Mouse (Mus musculus) forebrain, postnatal 0 days (tissue): ENCODE measurements around the gene Guca1b. TPM values are rescaled to one million over a fixed set of nuclear protein-coding genes. Genes with fewer than 3 reads are reported as not detected.
A peak's percentile ranks its signal among the peaks of the same experiment; 100 is the strongest.
"Not testable (repeated sequence)": the region's sequence is repeated elsewhere in the genome, so short reads cannot be mapped to it uniquely, and the experiment has no call there.

Source experiments
- ATAC-seq: fragments of 200-750 bp; cut with Nextera tagmentation; 2 replicates; pipeline ENCODE4 v1.8.0; 2017; ENCODE audit warnings: mild to moderate bottlenecking, moderate library complexity
- DNase-seq: peaks from one replicate; pipeline ENCODE4 v3.0.0-alpha.2; 2015
- H3K27ac ChIP-seq: fragments of 300-500 bp; sonication (generic); 2 replicates; pipeline ENCODE4 v1.5.1; 2014; ENCODE audit warnings: low read depth, mild to moderate bottlenecking, antibody characterized with exemption, low read length, moderate library complexity, mixed read lengths
- H3K27me3 ChIP-seq: fragments of 300-500 bp; sonication (generic); 2 replicates; pipeline ENCODE4 v1.6.1; 2014; ENCODE audit warnings: mild to moderate bottlenecking, low read length, mixed read lengths; ENCODE audit not compliant: insufficient read depth
- H3K36me3 ChIP-seq: fragments of 300-500 bp; sonication (generic); 2 replicates; pipeline ENCODE4 v1.6.1; 2014; ENCODE audit warnings: mild to moderate bottlenecking, moderate library complexity; ENCODE audit not compliant: insufficient read depth
- H3K4me1 ChIP-seq: fragments of 300-500 bp; sonication (generic); 2 replicates; pipeline ENCODE4 v1.6.1; 2014; ENCODE audit warnings: antibody characterized with exemption; ENCODE audit not compliant: insufficient read depth
- H3K4me2 ChIP-seq: fragments of 300-500 bp; sonication (generic); 2 replicates; pipeline ENCODE4 v1.6.1; 2014; ENCODE audit warnings: low read depth, mild to moderate bottlenecking, moderate library complexity
- H3K4me3 ChIP-seq: fragments of 300-500 bp; sonication (generic); 2 replicates; pipeline ENCODE4 v1.5.1; 2014; ENCODE audit warnings: low read depth, low read length, mixed read lengths
- H3K9ac ChIP-seq: fragments of 300-500 bp; sonication (generic); 2 replicates; pipeline ENCODE4 v1.6.1; 2014; ENCODE audit warnings: mild to moderate bottlenecking
- H3K9me3 ChIP-seq: fragments of 300-500 bp; sonication (generic); 2 replicates; pipeline ENCODE4 v1.6.1; 2016; ENCODE audit warnings: low read length
- CTCF ChIP-seq: sonication (generic); IDR thresholded peaks from 2 replicates; pipeline ENCODE4 v1.5.1; 2016; ENCODE audit warnings: antibody characterized with exemption, control low read depth, low read depth
- WGBS: fragments of 180-500 bp; shearing (Covaris S2); extraction: QIAGEN DNeasy Blood & Tissue Kit; methylation state at CpG from one replicate; pipeline ENCODE4 v1.1.7; 2014; 5-methylcytosine and 5-hydroxymethylcytosine counted together
- polyA plus RNA-seq: library from polyadenylated mRNA; unstranded; fragments of >200 nt; fragmentation: Nextera tagmentation; extraction: Ambion mirVana; gene quantifications from 2 replicates; pipeline ENCODE4 v1.2.1, GENCODE M21; 2015
- total RNA-seq: library from RNA; depleted of rRNA; stranded (reverse); fragments of >200 nt; gene quantifications from 2 replicates; pipeline ENCODE4 v1.2.3, GENCODE M21; 2014

The Guca1b gene
- total and polyA plus RNA-seq, 2 experiments from 2014 or later = 0.18 to 0.33 TPM

DNA sequence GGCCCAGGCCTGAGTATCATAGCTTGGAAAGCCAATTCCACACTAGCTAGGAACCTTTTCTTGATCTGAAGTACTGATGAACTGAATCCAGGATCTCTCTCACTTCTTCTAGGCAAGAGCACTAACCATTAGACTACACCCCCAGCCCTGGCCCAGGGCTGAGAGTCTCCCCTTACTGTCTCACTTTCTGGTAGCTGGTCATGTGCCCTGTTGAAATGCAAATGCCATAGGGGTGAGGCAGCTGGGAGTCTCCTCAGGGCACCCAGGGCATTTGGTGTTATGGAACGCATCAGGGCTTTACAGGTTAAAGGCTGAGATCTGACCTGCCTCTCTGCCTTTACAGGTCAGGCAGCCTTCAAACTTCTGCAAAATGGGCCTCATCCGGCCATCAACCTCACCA lies 35.0 kb downstream of the Guca1b start:
- 79% methylated on average over 2 of the region's 2 CpGs for WGBS
- H3K4me1 ChIP-seq = no peaks in the 10 kb centered on the region
- H3K27ac ChIP-seq = no peak overlapping the region
- H3K27me3 ChIP-seq = no peaks in the 10 kb centered on the region
- no peak overlapping the region for H3K4me3 ChIP-seq
- DNase-seq (no peak), ATAC-seq (no peak)
- H3K36me3 ChIP-seq = no peaks in the 10 kb centered on the region
- no peak overlapping the region for H3K4me2 ChIP-seq
- TF ChIP-seq CTCF = no peak
- no peaks in the 10 kb centered on the region for H3K9me3 ChIP-seq
- H3K9ac ChIP-seq = no peak overlapping the region

- 89% methylated on average over 3 of the region's 3 CpGs for WGBS
- Histone ChIP-seq H3K36me3 (no peaks in the 10 kb centered on the region), H3K4me3 (no peak overlapping the region), H3K27ac (no peak overlapping the region), H3K4me1 (no peaks in the 10 kb centered on the region), H3K4me2 (no peak overlapping the region), H3K9ac (no peak overlapping the region), H3K9me3 (no peaks in the 10 kb centered on the region), H3K27me3 (no peaks in the 10 kb centered on the region)
- TF ChIP-seq CTCF = no peak
- ATAC-seq (no peak), DNase-seq (no peak)
Measured at GRCm38 (mm10) chr17:47421566-47421965, 36.4 kb downstream of the Guca1b start.

GRCm38 (mm10) chr17:47422616-47423015 lies 37.4 kb downstream of the Guca1b start:
- H3K4me1 ChIP-seq, H3K4me3 ChIP-seq, H3K36me3 ChIP-seq, DNase-seq, H3K9ac ChIP-seq, H3K4me2 ChIP-seq, H3K27ac ChIP-seq, H3K27me3 ChIP-seq, ATAC-seq, H3K9me3 ChIP-seq: not testable (repeated sequence)
- WGBS = 93% methylated on average over 1 of the region's 1 CpGs

DNA sequence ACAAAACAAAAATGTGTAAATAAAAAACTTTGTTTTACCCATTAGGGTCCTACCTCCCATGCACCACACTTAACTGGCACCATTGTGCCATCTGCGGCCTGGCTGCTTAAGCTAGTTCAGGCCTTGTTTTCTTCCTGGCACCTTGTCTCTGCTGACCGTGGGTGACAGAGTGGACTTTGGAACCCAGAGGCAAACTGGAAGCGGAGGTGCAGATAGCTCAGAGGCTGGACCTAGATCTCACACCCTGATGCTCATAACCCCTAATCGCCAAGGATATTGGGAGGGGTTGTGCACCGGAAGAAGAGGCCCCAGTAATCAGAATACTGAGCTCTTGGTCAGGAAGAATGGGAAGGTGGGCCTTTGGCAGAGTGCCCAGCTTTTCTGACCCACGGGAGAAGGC lies 39.0 kb downstream of the Guca1b start:
- WGBS = 64% methylated on average over 6 of the region's 6 CpGs
- Histone ChIP-seq H3K36me3 (no peaks in the 10 kb centered on the region), H3K4me2 (no peak overlapping the region), H3K9ac (no peak overlapping the region), H3K9me3 (no peaks in the 10 kb centered on the region), H3K27me3 (no peaks in the 10 kb centered on the region), H3K4me1 (no peaks in the 10 kb centered on the region), H3K4me3 (no peak overlapping the region), H3K27ac (no peak overlapping the region)
- DNase-seq = no peak
- TF ChIP-seq CTCF = no peak
- ATAC-seq = no peak

DNA sequence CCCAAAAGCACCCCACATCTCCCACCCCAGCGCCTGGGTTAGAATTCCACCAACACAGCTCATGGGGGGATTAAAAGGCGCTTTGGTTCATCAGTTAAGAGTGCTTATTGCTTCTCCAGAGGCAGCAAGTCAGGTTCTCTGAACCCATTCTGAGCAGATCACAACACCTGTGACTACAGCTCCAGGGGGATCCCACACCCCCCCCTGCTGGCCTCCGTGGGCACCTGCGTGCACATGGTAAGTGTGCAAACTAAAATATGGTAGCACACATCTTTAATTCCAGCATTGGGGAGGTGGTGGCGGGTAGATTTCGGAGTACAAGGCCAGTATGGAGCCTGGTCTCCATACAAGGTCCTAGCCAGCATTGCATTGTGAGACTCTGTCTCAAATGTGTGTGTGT lies 42.1 kb downstream of the Guca1b start:
- Histone ChIP-seq H3K27me3 (no peaks in the 10 kb centered on the region; the same call in 1 of the 2 replicates), H3K4me3 (no peak overlapping the region), H3K9me3 (no peaks in the 10 kb centered on the region), H3K27ac (no peak overlapping the region), H3K9ac (no peak overlapping the region), H3K4me1 (no peaks in the 10 kb centered on the region), H3K4me2 (no peak overlapping the region), H3K36me3 (no peaks in the 10 kb centered on the region)
- peak; percentile 26; the same call in 1 of the 2 replicates for TF ChIP-seq CTCF
- DNase-seq = no peak
- 78% methylated on average over 6 of the region's 6 CpGs for WGBS
- ATAC-seq = no peak

DNA sequence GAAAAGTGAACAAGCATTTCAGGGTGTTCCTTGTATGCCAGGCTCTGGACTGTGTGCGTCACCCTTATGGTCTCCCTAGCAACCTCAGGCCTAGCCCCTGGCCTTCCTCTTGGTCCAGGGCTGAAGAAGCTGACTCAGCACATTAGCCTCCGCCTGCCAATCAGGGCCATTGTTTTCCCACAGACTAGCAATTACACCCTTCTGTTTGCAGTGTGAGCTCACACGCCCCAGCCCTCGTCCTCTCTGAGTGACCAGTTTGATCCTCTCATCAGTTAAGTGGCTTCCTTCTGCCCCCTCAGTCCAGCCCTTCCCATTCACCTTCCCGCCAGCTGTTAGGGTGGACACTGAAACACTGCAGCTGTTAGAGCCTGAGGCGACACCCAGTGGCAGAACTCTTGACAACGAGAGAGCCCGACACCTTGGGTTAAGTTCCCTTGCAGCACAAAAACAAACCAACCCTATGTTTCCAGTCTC lies 43.7 kb downstream of the Guca1b start:
- no peak overlapping the region for H3K27ac ChIP-seq
- DNase-seq = peak; percentile 19
- no peaks in the 10 kb centered on the region for H3K9me3 ChIP-seq
- H3K4me1 ChIP-seq = no peaks in the 10 kb centered on the region
- H3K27me3 ChIP-seq = no peaks in the 10 kb centered on the region; the same call in 1 of the 2 replicates
- H3K4me2 ChIP-seq = no peak overlapping the region
- no peaks in the 10 kb centered on the region for H3K36me3 ChIP-seq
- no peak overlapping the region for H3K9ac ChIP-seq
- WGBS = 4% methylated on average over 8 of the region's 8 CpGs
- peak; percentile 54 for TF ChIP-seq CTCF
- no peak overlapping the region for H3K4me3 ChIP-seq
- peak; percentile 66 for ATAC-seq

DNA sequence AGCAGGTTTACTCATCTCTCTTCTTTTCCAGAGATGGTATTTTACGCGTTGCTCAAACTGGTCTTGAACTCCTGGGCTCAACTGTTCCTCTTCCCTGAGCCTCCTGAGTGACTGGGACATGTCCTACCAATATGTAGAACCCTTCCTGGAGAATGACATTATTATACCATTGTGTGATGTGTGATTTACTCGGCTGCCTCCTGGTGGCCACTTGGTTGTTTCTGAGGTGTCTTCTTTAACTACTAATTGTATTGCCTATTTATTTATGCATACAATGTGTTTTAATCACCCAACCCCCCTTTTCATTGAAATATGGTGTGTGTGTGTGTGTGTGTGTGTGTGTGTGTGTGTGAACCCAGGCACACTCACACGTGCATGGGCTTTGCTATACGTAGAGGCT lies 45.6 kb downstream of the Guca1b start:
- Histone ChIP-seq H3K36me3 (no peaks in the 10 kb centered on the region), H3K9ac (no peak overlapping the region), H3K4me1 (no peaks in the 10 kb centered on the region), H3K9me3 (no peaks in the 10 kb centered on the region), H3K4me2 (no peak overlapping the region), H3K27me3 (peaks cover 1% of the 10 kb centered on the region; the same call in 1 of the 2 replicates), H3K27ac (no peak overlapping the region), H3K4me3 (no peak overlapping the region)
- DNase-seq (no peak), ATAC-seq (no peak)
- WGBS = 74% methylated on average over 5 of the region's 5 CpGs
- TF ChIP-seq CTCF = peak; percentile 39
